Mouse (Mus musculus): Measurements from ENCODE around the gene Rbp1.

GRCm38 (mm10) chr9:98397211-98397610, 25.6 kb upstream of the Rbp1 start:
- TF ChIP-seq CTCF (IDR thresholded peaks at IDR 0.05; ENCODE audit: borderline replicate concordance, extremely low read depth, insufficient read depth, insufficient read length) (no peak), POLR2A (IDR thresholded peaks at IDR 0.05; ENCODE audit: borderline replicate concordance, extremely low read depth, insufficient read depth, insufficient read length, poor library complexity, severe bottlenecking) (no peak)

All from brain, embryonic 14.5 days (tissue).